Mouse (Mus musculus) megakaryocyte, embryonic 14.5 days (primary cell): ENCODE data around the gene Hist1h4a.

Experiments used
- FLI1 ChIP-seq: IDR thresholded peaks from 2 replicates; pipeline ENCODE4 v1.6.1; 2012; ENCODE audit warnings: low read length, inconsistent platforms, mixed read lengths
- GATA1 ChIP-seq: IDR thresholded peaks from 3 replicates; pipeline ENCODE4 v1.6.1; 2012; ENCODE audit warnings: mixed read lengths, low read length, inconsistent platforms, borderline replicate concordance

- TF ChIP-seq GATA1 (no peak), FLI1 (no peak)
Measured at GRCm38 (mm10) chr13:23740256-23740840, 20.7 kb downstream of the Hist1h4a start.
